Mouse (Mus musculus): ENCODE results near the gene Zfyve28.

Zfyve28 gene

DNA sequence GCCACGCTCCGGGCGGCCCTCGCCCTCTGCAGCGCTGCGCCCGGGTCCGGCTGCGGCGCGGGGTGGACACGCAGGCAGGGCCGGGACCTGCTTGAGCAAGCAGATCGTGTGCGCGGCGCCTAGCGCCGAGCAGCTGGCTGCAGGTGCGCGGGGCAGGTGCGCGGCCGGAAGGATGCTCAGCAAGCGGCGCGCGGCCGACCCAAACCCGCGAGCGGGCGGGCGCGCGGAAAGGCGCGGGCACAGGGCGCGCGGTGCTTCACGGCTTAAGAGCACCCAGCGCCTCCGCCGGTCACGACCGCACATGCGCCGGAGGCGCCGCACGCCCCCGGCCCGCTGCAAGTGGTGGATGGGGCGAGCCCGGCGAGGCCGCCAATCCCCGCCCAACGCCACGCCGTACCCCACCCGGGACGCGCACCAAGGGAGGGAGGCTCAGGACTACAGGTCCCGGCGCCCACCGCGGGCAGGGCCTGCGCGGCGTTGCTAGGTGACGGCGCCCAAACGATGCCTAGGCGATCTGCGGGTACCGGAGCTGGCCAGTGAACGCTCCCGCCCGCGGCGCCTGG is at the start of gene Zfyve28, which contains the start of gene Cfap99:
Gene Zfyve28, minus strand, starts transcription at position 296 of the 563 bp plus-strand sequence.
Gene Cfap99, plus strand, starts transcription at position 447 of the 563 bp plus-strand sequence.
- peak; percentile 73 for DNase-seq

DNA sequence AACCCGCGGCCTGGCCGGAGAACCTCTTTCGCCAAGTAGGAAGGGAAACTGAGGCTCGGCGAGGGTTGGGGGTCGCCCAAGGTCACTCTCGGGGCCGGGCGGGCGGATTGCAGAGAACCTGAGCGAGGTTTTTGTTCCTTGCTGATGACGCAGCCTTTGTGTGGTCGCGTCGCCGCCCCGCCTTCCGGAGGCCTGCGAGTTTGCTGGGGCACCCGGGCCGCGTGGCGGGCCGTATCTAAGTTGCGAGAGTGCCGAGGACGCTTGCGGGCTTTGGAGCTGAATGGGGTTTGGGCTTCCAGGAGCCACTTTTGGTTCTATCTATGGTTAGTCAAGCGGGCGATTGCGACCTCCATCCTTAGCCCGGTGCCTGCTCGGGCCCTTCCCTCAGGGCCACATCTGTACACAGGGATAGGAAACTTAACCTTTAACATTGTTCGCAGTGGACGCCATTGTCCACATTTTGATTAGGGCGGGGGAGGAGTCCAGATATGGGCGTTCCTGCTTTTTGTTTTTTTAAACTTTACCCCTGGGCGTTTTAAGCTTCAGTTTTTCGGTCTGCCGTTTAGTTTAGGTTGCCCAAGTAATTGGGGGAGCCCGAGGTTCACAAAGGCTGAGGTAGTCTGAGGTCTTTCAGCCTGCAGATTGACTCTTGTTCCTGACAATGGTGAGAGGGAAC is 48.7 kb upstream of the Zfyve28 start:
- DNase-seq: peak; percentile 73

DNA sequence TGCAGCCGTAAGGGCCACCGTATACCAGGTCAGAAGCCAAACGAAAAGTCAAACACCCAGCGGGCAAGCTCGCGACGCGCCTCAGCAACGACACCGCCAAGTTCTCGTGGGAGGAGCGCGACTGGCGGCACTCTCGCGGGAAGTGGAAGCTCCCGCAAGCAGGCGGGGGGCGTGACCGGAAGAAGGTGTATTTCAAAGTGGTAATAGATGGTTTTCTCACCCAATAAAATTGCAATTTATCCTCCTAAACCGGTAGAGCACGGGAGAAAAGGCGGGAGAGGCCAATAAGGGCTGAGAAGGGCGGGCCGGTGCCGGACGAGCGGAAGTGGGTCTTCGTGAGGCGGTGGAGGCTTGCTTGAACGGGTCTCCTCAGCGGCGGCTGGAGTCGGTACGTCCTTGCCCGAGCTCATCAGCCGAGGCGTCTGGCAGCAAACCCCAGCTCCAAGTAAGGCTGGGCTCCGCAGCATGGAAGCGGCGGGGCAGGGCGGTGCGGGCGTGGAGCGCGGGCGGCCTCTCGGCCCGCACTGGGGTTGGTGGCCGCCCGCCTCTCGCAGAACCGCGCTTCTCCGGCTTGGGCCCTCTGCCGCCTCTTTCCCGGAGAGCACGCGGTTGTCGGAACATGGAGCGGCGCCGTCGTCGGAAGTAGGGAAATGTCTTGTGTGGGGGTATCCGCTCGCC is 48.0 kb upstream of the Zfyve28 start, which contains the start of gene Rnf4:
Gene Rnf4, plus strand, starts transcription at position 193 of the 678 bp plus-strand sequence.
- DNase-seq: peak; percentile 99

DNA sequence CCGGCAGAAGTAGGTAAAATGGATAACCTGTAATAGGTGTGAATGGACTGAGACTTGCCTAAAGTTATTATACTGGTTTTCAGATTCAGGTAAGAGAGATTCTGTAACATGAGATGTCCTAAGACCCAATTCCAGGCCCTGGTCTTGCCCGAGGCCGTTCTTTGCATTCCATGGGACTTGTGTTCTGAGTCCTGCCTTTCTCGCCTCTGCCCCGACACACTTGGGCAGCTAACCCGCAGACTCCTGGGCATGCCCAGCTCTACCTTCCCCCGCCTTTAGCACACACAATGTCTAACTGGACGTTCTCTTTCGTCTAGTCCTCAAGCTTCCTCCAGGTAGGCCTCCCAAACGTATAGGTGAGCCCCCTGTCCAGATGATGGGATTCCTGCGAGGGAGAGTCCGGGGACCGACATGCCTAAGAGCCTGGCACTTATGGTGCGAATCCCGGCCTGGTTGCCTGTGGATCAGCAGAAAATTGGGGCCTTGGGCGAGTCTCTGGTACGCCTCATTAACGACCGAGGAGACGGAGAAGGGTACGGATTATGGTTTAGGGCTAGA is 47.4 kb upstream of the Zfyve28 start:
- no peak for DNase-seq

DNA sequence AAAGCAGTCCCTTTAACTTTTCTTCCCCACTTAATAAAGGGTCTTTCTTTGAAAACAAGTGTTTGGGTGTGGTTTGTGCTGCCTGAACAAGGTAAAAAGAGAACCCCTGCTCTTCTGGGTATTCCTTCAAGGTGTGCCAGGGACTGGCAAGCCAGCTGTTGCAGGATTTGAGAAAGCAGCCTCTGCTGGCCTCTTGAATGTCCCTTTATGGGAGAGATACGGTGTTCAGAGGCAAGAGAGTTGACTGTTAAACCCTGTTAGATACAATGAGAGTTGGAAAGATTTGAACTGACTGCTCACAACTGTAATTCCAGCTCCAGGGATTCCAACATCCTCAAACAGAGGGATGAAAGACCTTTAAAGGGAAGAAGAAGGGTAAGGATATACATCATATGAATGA is 45.8 kb upstream of the Zfyve28 start:
- DNase-seq: no peak

DNA sequence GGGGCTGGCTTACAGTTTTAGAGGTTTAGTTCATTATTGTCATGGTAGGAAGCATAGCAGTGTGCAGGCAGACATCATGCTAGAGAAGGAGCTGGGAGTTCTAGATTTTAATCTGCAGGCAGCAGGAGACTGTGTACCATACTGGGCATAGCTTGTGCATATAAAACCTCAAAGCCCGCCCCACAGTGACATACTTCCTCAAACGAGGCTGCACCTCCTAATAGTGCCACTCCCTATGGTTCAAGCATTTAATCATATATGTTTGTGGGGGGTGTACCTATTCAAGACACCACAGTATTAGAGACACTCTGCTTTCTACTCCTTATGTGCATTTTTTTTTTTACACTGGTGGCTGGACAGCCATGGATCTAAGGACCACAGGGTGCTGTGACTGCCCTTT is 41.9 kb upstream of the Zfyve28 start:
- no peak for DNase-seq

DNA sequence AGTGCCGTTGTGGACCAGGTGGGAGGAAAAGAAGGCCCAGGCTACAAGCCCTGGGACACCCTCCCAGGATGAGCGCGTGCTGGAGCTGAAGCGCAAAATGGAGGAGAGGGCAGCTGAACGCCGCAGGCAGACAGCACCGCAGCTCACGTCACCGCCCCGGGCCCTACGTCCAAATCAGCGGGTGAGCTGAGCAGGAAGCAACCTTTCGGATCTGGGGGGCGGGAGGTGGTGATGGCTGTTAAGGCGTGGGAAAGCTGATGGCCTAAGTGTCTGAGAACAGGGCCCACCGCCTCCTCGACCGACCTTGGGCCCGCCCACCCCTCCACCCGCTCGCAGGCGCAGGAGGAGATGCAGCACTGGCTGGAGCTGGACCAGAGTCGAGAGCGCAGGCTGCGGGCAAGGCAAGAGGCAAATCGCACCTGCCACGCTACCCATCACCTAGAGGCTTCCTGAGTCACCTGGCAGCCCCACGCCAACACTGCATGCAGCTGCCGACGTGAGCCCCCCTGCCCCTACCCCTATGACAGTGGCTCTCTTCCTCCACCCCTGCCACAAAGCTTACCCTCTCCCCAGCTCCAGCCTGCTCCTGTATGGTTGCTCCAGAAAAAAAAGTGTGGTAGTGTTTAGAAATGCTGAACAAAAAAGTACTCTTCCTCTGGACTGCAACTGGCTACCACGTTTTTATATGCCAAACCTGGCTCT is 38.8 kb upstream of the Zfyve28 start:
- DNase-seq: peak; percentile 45

DNA sequence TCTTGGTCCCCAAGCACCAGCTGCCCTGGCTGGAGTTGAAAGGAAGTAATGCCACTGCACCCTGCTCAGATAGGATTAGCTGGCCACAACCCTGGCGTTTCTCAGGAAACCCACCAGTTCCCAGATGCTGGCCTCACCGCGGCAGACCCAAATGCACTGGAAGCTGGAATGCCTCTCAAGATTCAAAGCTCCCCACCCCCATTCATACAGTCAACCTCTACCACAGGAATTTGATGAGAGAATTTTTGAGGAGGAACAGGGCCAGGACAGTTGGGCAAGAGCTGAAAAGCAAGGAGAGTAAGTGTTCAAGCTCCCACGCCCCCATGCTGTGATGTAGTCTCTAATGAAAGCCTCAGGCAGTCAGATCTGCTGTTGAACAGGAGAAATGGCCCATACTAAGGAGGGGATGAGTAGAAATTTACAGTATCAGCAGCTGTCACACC is 38.0 kb upstream of the Zfyve28 start:
- peak; percentile 48 for DNase-seq

DNA sequence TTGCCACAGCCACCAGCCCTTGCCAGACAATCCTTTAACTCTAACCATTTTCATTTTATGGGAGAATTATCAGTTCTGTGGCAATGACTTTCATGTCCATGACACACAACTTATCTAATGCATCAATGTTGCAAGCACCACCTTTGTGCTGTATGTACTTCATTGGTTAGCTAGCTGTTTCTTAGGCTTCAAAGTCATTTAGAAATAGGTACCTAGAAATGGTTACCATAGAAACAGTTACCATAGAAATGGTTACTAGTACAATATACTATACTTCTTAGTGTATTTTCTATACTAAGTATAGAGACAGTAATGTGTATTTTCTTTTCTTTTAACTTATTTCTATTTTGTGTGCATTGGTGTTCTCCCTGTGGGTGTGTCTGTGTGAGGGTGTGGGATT is 37.0 kb upstream of the Zfyve28 start:
- DNase-seq: no peak

DNA sequence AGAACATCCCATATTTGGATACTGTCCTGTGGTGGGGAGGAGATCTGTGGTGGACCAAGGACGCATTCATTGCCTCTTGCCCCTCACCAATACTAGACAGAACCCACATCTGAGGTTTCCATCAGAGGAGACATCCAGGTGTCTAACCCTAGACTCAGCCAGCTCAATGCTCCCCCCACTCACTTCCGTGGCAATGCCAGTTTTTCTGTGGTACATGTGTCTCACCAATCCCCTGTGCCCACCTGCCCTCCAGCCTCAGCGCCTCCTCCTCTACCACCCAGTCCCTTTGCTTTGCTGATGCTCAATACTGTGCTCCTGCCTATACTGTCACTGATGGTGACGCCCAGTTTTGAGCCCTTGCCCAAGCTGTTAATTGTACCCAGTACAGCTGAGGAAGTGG is 33.0 kb upstream of the Zfyve28 start:
- DNase-seq: no peak

DNA sequence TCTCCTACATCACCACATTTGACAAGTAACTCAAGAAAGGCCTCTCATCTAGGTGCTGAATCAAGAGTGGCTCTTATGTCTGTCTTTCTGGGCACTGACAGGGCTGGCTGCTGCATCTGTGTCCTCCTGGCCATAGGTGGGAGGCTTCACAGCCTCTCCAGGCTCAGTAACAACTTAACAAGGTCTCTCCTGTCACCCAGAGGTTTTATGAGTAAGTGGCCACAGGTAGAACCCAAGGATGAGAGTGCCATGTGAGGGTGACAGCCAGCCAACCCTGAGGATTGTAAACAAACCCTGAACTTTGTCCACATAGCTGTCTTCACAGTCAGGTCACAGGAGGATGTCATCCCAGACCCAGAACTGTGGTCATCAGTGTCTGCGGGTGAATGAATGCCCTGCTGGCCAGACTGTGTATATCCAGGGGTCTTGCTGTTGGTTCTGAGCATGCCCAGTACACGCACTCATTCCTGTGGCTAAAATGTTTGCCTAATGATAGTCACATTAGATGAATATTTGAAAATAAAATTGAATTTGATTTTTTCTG is 31.3 kb upstream of the Zfyve28 start:
- no peak for DNase-seq

DNA sequence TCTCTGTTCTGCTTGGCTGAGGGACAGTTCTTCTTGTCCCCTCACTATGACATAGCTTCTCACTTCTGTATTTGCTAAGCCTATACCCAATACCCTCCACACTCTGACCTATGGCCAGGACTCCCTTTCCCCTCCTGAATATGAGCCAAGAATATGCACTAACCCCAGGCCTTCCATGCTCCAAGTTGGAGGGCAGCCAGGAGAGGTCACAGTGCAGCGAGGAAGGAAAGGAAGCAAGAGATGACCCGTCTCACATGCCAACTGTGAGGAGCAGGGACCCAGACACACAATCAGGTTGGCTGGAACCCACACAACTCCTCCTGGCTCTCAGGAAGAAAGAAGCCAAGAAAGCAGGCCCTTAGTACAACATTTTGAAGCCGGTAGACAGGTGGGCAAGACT is 20.8 kb upstream of the Zfyve28 start:
- DNase-seq: no peak

DNA sequence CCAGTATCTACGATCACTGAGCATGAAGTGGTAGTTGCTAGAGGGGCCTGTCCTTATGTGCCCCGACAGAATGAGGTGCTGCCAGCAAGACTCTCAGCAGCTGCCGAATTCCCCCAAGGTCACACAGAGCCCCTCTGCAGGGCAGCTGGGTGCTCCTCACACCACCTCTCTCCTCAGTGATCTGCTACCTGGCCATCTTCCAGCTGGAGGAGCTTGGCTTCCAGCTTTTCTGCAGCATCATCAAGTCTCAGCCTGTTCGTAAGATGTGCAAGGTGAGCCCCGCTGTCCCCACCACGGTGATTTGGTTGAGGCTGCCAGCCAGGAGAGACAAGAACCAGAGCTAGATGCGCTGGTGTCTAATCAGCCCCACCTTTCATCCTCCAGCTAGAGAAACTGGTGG is 14.1 kb upstream of the Zfyve28 start:
- no peak for DNase-seq

DNA sequence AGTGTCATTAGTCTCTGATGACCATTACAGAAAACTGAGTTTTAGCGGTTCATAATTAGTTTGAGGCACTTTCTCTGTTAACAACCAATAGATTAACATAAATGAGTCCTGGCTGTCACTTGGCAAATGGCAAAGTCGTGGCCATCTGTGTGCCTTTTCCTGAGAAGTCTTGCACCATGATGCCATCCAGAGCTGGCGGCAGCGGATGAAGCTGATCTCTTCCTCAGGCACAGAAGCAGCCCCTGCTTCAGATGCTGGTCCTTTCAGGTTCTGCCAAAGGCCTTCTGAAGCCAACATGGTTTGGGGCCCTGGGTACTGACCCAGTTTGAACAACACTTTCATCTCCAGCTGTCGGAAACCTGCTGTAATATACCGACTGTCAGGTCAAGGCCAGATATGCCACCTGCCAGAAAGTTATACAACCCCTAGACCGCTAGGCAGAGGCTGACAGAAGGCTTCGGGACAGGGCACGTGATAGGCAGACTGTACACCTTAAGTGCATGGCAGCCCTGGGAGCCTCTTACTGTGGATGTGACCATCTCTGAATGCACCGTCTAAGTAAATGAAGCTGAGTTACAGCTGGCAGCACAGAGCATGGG is 10.8 kb upstream of the Zfyve28 start:
- DNase-seq: no peak

DNA sequence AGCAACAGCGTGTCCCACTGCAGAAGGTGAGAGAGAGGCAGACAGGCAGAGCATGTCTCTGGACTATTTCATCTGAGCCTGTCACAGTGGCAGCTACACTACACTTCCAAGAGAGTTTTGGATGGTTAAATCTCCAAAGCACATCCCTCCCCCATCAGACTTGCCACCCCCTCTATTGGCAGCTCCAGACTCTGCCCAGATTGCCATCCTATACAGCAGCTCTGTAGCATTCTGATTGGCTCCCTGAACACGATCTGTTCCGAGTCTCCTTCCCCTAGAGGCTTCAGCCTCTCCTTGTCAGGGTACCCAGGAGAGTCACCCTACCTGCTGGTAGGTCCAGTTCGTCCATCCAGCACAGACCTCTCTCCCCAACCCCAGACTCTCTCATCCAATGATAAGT is 9.8 kb upstream of the Zfyve28 start:
- DNase-seq: no peak

DNA sequence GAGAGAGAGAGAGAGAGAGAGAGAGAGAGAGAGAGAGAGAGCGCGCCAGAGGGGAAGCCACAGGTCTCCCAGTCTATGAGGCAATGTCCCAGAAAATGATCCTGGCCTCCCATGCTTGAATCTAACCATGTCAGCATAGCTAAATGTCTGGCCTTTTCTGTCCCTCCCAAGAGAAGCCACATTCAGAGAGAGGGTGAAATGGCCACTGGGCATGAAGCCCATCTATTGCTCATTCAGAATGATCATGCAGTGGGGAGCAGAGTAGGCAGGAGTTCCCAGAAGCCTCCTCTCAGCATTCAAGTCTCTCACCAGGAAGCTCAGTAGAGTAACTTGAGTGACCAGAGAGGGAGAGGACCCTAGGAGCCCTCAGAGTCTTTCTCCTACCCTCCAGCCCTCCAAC is 6.9 kb upstream of the Zfyve28 start:
- peak; percentile 11 for DNase-seq

DNA sequence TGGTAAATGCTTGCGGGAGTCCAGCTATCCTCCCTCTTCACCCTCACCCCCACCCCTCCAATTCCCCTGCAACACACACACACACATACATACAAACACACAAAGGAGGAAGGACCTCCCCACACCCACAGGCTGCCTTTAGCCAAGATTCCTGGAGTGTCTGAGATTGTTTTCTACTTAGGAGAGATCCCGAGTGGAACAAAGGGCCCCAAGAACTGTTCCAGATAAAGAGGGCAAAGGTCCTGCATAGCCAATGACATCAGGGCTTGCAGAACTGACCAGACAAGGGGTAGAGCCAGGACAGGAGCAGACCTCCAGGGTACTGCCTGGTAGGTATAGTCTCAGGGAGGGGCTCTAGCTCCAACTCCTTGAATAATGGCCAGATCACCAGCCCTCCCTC is 6.4 kb upstream of the Zfyve28 start:
- DNase-seq: peak; percentile 7

DNA sequence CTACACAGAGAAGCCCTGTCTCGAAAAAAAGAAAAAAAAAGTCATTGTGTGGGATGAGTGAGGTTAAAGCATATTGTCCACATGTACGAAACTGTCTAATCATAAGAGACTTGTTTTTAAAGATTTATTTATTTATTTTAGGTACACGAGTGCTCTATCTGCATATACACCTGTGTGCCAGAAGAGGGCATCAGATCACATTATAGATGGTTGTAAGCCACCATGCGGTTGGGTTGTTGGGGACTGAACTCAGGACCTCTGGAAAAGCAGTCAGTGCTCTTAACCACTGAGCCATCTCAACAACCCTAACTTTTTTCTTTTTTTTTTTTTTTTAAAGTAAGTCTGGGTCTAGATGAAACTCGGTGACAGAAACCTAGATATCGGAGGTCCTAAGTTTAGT is 5.1 kb upstream of the Zfyve28 start:
- DNase-seq: no peak

DNA sequence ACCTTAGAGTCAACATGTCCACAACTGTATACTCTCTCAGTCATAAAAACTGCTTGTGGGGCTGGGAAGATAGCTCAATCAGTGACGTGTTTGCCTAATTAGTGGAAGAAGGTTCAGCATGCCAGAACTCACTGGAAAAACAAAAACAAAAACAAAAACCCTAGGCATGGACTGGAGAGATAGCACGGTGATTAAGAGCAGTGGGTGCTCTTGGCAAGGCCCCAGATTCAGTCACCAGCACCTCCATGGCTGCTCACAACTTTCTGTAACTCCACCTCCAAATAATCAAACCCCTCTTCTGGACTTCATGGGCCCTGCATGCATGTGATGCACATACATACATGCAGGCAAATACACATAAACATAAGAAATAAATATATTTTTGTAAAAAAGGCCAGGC is 1.0 kb upstream of the Zfyve28 start:
- DNase-seq: no peak

DNA sequence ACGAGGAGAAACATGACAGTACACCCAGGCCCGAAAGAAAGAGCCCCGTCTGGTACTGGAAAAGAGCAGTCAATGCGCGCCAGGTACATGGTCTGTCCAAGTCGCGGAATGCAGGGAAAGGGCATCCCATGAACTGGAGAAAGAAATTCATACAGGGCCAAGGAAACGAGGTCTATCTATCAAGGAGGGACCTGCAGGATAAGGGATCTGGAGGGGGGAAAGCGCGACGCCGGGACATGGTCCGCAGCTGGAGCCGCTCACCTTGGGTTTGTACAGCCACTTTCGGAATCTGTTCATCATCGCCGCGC is 457 bp downstream of the Zfyve28 start:
- no peak for DNase-seq

DNA sequence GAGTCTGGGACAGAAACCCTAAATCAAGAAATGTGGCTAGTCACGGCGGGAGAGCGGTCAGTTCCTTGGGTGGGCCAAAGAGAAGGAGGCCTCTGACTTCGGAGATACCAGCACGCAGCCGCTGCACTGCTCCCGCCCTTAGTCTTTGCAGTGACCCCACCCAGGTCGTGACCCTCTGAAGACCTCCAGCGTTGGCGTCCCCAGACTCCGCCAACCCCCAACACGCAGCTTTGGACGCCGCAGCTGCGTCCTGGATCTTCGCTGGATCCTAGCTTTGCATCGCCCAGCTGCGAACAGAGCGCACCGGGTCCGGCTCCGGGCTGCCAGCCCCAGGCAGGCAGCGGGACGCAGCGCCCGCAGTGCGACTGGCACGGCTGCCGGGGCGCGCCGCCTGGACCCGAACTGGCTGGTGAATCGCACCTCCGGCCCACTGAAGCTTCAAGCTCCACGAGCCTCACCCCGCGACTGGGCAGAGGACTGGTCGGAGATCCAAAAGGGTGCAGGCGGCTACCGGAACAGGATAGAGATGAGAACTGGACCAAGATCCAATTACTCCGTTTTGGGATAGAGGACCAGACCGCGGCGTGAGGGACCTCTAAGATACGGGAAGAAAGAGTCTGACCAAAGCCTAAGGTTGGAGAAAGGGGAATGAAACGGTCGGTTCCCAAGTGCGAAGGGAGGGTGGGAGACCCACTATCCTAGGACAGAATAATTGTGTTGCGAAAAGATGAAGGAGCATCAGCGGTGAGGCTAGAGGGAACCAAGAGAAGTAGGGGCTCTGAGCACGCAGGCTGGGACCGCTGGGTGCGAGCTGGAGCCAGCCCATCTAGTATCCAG is 1.0 kb downstream of the Zfyve28 start:
- DNase-seq: no peak

DNA sequence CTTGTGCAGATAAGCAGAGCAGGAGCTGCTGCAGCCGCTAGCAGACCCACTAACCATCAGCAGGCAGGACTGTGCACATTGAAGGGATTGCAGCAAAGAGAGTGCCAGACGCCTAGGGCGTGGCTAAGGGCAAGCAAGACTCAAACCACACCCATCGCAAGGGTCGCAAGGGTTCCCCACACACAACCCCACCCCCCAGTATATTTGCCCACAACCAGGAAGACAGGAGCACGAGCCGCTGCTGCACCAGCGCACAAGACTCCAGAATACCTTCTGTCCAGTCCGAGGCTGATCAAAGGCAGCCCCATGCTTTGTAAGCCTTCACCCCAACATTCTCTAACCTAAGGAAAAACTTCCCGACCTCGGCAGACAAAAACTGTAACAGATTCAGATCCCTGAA is 1.7 kb downstream of the Zfyve28 start:
- no peak for DNase-seq
